ENCODE assay signal across 8 mouse cellular contexts in the genomic region with DNA sequence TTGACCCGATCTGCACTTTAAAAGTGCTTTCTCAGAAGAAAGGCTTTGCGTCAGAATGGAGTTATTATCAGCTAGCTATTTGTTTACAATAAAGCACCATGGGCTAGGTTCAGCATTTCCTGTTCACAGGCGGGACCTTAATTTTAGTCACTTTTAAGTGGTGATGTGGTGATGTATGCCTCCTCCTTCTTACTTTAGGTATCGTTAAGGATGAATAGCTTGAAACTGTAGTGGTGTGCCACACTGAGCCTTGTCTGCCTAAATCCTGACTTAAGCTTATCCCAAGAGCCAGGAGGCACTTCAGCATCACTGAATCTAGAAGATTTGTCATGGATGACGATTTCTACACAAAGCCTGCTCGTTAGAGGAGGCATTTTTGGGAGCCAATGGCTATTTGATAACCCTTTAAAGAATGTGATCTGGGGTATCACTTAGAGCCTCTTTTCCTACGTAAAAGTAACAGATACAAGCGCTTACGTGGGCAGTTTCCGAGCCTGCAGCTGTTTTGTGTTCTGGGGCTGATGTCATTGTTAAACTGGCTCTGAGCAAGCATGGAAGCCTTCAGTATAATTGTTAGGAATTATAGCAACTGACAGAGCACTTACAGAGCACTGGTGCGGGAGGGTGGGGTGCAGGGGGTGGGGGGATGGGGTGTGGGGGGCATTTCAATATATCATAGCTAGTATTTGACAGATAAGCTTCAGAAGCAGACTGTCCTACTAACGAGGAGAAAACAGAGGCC.
DNase-seq lines count a peak whose midpoint lies in the region; ATAC-seq and TF ChIP-seq lines count a peak whose summit lies in the region.

No protein-coding gene starts in this region.

- H3K36me3 ChIP-seq in kidney, embryonic 16.5 days (ENCODE audit: insufficient read depth, low read length) = no peaks in the 10 kb centered on the region
- H3K36me3 ChIP-seq in forebrain, embryonic 13.5 days (ENCODE audit: poor library complexity, severe bottlenecking) = no peaks in the 10 kb centered on the region
- H3K36me3 ChIP-seq in intestine, postnatal 0 days (ENCODE audit: control insufficient read depth, insufficient read depth) = no peaks in the 10 kb centered on the region

- no peak overlapping the region for H3K9ac ChIP-seq in kidney, embryonic 16.5 days (replicated peaks; ENCODE audit: low read length)
- H3K9ac ChIP-seq in forebrain, embryonic 13.5 days = no peak overlapping the region; the same call in 1 of the 2 replicates
- H3K9ac ChIP-seq in intestine, postnatal 0 days (ENCODE audit: low read depth, low read length) = no peak overlapping the region

- peak overlapping the region; percentile 21 for H3K27ac ChIP-seq in kidney, embryonic 16.5 days (ENCODE audit: low read length)
- H3K27ac ChIP-seq in forebrain, embryonic 13.5 days = peak overlapping the region; percentile 53; the same call in 1 of the 2 replicates
- peak overlapping the region; percentile 6; the same call in 1 of the 2 replicates for H3K27ac ChIP-seq in intestine, postnatal 0 days (ENCODE audit: low read depth, low read length)

- intact Hi-C loops in heart, postnatal 10 days (cut with DNase I) = no loop called here

- peaks cover 34% of the 10 kb centered on the region for H3K4me1 ChIP-seq in kidney, embryonic 16.5 days (ENCODE audit: insufficient read depth, low read length)
- H3K4me1 ChIP-seq in forebrain, embryonic 13.5 days = peaks cover 45% of the 10 kb centered on the region
- 0 out of 2 replicates have a peak, but pooled peaks cover 6% of the 10 kb centered on the region for H3K4me1 ChIP-seq in intestine, postnatal 0 days (replicated peaks; ENCODE audit: control insufficient read depth, insufficient read depth, low read length)

- H3K27me3 ChIP-seq in kidney, embryonic 16.5 days (ENCODE audit: insufficient read depth, low read length) = no peaks in the 10 kb centered on the region
- H3K27me3 ChIP-seq in forebrain, embryonic 13.5 days = no peaks in the 10 kb centered on the region
- no peaks in the 10 kb centered on the region for H3K27me3 ChIP-seq in intestine, postnatal 0 days (replicated peaks; ENCODE audit: control insufficient read depth, insufficient read depth, low read length)

- ATAC-seq in kidney, embryonic 16.5 days (ENCODE audit: low FRiP score, low TSS enrichment) = peak; percentile 41; the same call in 1 of the 2 replicates
- ATAC-seq in forebrain, embryonic 13.5 days = peak; percentile 46
- no peak for ATAC-seq in intestine, postnatal 0 days

- H3K9me3 ChIP-seq in kidney, embryonic 16.5 days (ENCODE audit: low read length) = no peaks in the 10 kb centered on the region
- no peaks in the 10 kb centered on the region for H3K9me3 ChIP-seq in forebrain, embryonic 13.5 days (replicated peaks)
- no peaks in the 10 kb centered on the region for H3K9me3 ChIP-seq in intestine, postnatal 0 days (ENCODE audit: control insufficient read depth)

- 29% methylated on average over 12 of the region's 12 CpGs for WGBS in kidney, embryonic 16.5 days
- WGBS in forebrain, embryonic 13.5 days = 13% methylated on average over 12 of the region's 12 CpGs
- WGBS in intestine, postnatal 0 days = 56% methylated on average over 12 of the region's 12 CpGs

- no peak overlapping the region for H3K4me3 ChIP-seq in kidney, embryonic 16.5 days (ENCODE audit: low read length)
- H3K4me3 ChIP-seq in forebrain, embryonic 13.5 days = no peak overlapping the region
- H3K4me3 ChIP-seq in intestine, postnatal 0 days (ENCODE audit: low read depth, low read length) = no peak overlapping the region

- no peak overlapping the region for H3K4me2 ChIP-seq in kidney, embryonic 16.5 days (replicated peaks; ENCODE audit: low read depth, low read length)
- H3K4me2 ChIP-seq in forebrain, embryonic 13.5 days = peak overlapping the region; percentile 38
- H3K4me2 ChIP-seq in intestine, postnatal 0 days (replicated peaks; ENCODE audit: low read depth) = no peak overlapping the region

- TF ChIP-seq CTCF in intestine, postnatal 0 days (IDR thresholded peaks at IDR 0.05; ENCODE audit: low read depth) = no peak

- DNase-seq in kidney, adult 8-10 months = no peak
- peak; percentile 30 for DNase-seq in retina, embryonic 14.5 days (ENCODE audit: low spot score)
- no peak for DNase-seq in adrenal gland, adult 8-10 months
- no peak for DNase-seq in lung, postnatal 36 days
- no peak for DNase-seq in heart, postnatal 10 days
